12 mouse cellular contexts compared by ENCODE assay signal in genomic region chr2:170308033-170308820, GRCm38 (mm10).
DNase-seq lines count a peak whose midpoint lies in the region; ATAC-seq and TF ChIP-seq lines count a peak whose summit lies in the region.
"Had no signal": no experiment of that assay in that cellular context is flagged by ENCODE, and none has a peak within 500 bp of the region (broad histone marks: within the 10 kb centered on the region; RNA-seq: fewer than 3 reads in every experiment).

No protein-coding gene starts in this region.

- no peaks in the 10 kb centered on the region for H3K36me3 ChIP-seq in heart, embryonic 15.5 days
- no peaks in the 10 kb centered on the region for H3K36me3 ChIP-seq in midbrain, embryonic 15.5 days (replicated peaks)

- H3K9me3 ChIP-seq in heart, embryonic 15.5 days (replicated peaks): no peaks in the 10 kb centered on the region
- no peaks in the 10 kb centered on the region for H3K9me3 ChIP-seq in midbrain, embryonic 15.5 days

- H3K4me3 ChIP-seq in heart, embryonic 15.5 days: no peak overlapping the region
- H3K4me3 ChIP-seq in embryonic fibroblast, embryonic 13.5 days (ENCODE audit: insufficient read depth, low read length): no peak overlapping the region
- H3K4me3 ChIP-seq in midbrain, embryonic 15.5 days: no peak overlapping the region
- H3K4me3 ChIP-seq: erythroblast, embryonic 14.5 days had no signal

- no peak for DNase-seq in heart, postnatal 36 days
- peak; percentile 36 for DNase-seq in NIH3T3 (ENCODE audit: low read depth)
- DNase-seq in yolk sac, embryonic 10.5 days (ENCODE audit: low spot score): no peak
- DNase-seq in adrenal gland, postnatal 10 days: no peak
- no peak for DNase-seq in cerebellum, postnatal 10 days
- DNase-seq: cerebellum, adult 9-10 months; gastrocnemius, postnatal 10 days had no signal

- H3K27ac ChIP-seq in heart, embryonic 15.5 days: peak overlapping the region; percentile 26; the same call in 1 of the 2 replicates
- peak overlapping the region; percentile 93 for H3K27ac ChIP-seq in embryonic fibroblast, embryonic 13.5 days (ENCODE audit: insufficient read depth, low read length)
- peak overlapping the region; percentile 28; the same call in 1 of the 2 replicates for H3K27ac ChIP-seq in midbrain, embryonic 15.5 days

- no peaks in the 10 kb centered on the region for H3K27me3 ChIP-seq in heart, embryonic 15.5 days
- H3K27me3 ChIP-seq in midbrain, embryonic 15.5 days (replicated peaks): no peaks in the 10 kb centered on the region
- H3K27me3 ChIP-seq: CH12.LX had no signal

- no peak overlapping the region for H3K4me2 ChIP-seq in heart, embryonic 15.5 days
- H3K4me2 ChIP-seq in midbrain, embryonic 15.5 days: no peak overlapping the region

- intact Hi-C loops in heart, postnatal 36 days (cut with DNase I): no loop called here

- WGBS in heart, embryonic 15.5 days: 51% methylated on average over 10 of the region's 10 CpGs
- 49% methylated on average over 10 of the region's 10 CpGs for WGBS in midbrain, embryonic 15.5 days

- no peak for TF ChIP-seq POLR2A in embryonic fibroblast, embryonic 13.5 days (IDR thresholded peaks at IDR 0.05; ENCODE audit: low read depth, low read length)

- no peak for ATAC-seq in heart, embryonic 15.5 days (replicated peaks; ENCODE audit: insufficient number of reproducible peaks, insufficient read depth, low FRiP score, low read depth)
- ATAC-seq in midbrain, embryonic 15.5 days (replicated peaks): no peak

- TF ChIP-seq CTCF in embryonic fibroblast, embryonic 13.5 days (IDR thresholded peaks at IDR 0.05; ENCODE audit: borderline replicate concordance, insufficient read depth, low read length): no peak

- no peak overlapping the region for H3K9ac ChIP-seq in heart, embryonic 15.5 days
- no peak overlapping the region for H3K9ac ChIP-seq in midbrain, embryonic 15.5 days

- H3K4me1 ChIP-seq in heart, embryonic 15.5 days (replicated peaks): peaks cover 9% of the 10 kb centered on the region
- peaks cover 4% of the 10 kb centered on the region; the same call in 1 of the 2 replicates for H3K4me1 ChIP-seq in embryonic fibroblast, embryonic 13.5 days (ENCODE audit: control insufficient read depth, insufficient read depth, low read length)
- H3K4me1 ChIP-seq in midbrain, embryonic 15.5 days: peaks cover 7% of the 10 kb centered on the region

Comparison
In these comparisons a context has a peak if more than half of its experiments do, and no peak if none do; other contexts are left out.
1. H3K27ac ChIP-seq: peak in every context shown above with its lines; median percentile 93 in embryonic fibroblast, embryonic 13.5 days; 28 in midbrain, embryonic 15.5 days; 26 in heart, embryonic 15.5 days.